Mouse (Mus musculus): ENCODE results near the gene Bicd2. TPM values are rescaled to one million over a fixed set of nuclear protein-coding genes. Genes with fewer than 3 reads are reported as not detected.

The Bicd2 gene
- polyA plus RNA-seq, 2 experiments, result 30.5 to 30.8 TPM

DNA sequence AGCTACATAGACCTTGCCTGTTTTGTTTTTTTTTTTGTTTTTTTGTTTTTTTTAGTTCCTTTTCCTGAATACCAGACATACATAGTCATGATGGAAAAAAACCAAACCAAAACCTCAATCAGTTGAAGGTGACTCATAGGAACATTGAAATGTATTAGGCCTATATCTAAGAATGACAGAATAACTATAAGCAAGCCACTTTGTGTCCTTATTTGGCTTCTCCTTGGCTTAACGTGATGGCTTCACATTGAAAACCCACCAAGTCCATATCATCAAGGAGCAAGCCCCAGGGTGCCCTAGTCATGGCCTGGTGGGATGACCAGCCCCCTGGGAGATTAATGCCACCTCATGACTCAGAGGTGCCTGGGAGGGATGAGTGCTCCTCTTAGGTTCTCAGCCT, 40.6 kb upstream of the Bicd2 start:
- H3K4me1 ChIP-seq (ENCODE audit: control insufficient read depth, insufficient read depth, low read length), result no peaks in the 10 kb centered on the region
- no peak overlapping the region for H3K27ac ChIP-seq (replicated peaks; ENCODE audit: low read depth, low read length)
- no peak overlapping the region for H3K4me2 ChIP-seq (replicated peaks; ENCODE audit: low read depth, low read length, severe bottlenecking)
- no peak for TF ChIP-seq POLR2A (IDR thresholded peaks at IDR 0.05; ENCODE audit: borderline replicate concordance, extremely low read depth, insufficient read depth, insufficient read length)
- H3K4me3 ChIP-seq (replicated peaks; ENCODE audit: low read length), result no peak overlapping the region
- ATAC-seq (ENCODE audit: low FRiP score, low read depth), result no peak
- no peak for DNase-seq (ENCODE audit: low spot score)
- H3K36me3 ChIP-seq (ENCODE audit: control insufficient read depth, insufficient read depth, low read length), result no peaks in the 10 kb centered on the region
- H3K9me3 ChIP-seq (ENCODE audit: control insufficient read depth, low read length), result no peaks in the 10 kb centered on the region
- H3K9ac ChIP-seq (ENCODE audit: low read depth, low read length, severe bottlenecking), result no peak overlapping the region
- 79% methylated on average over 1 of the region's 1 CpGs for WGBS
- no peaks in the 10 kb centered on the region for H3K27me3 ChIP-seq (ENCODE audit: control insufficient read depth, insufficient read depth, low read length)

DNA sequence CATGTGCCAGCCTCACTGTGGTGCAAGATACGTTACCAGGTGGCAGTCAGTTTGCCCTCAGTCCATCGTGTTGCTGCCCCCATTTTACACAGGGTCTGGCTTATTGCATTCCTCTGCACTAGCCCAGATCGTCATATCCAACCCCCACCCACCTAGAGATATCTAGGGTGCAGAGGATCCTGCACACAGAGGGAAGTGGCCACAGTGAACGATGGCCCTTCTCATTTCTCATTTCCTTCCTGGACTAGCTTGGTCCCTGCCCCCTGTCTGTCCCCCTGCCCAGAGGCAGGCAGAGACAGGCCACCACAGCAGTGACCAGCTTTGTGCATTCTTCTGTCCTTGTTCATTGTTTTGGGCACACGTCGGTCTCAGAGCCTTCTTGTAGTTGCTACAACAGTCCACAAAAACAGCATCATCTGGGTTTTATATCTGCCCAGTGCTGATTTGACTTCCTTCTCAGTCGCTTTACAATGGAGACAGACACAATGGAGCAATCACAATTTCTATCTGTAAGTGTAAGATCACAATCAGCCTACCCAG, 34.5 kb upstream of the Bicd2 start:
- 68% methylated on average over 7 of the region's 7 CpGs for WGBS
- Histone ChIP-seq H3K4me1 (ENCODE audit: control insufficient read depth, insufficient read depth, low read length) (no peaks in the 10 kb centered on the region), H3K9ac (ENCODE audit: low read depth, low read length, severe bottlenecking) (no peak overlapping the region), H3K36me3 (ENCODE audit: control insufficient read depth, insufficient read depth, low read length) (no peaks in the 10 kb centered on the region), H3K27me3 (ENCODE audit: control insufficient read depth, insufficient read depth, low read length) (no peaks in the 10 kb centered on the region), H3K4me3 (replicated peaks; ENCODE audit: low read length) (no peak overlapping the region), H3K27ac (replicated peaks; ENCODE audit: low read depth, low read length) (0 out of 2 replicates have a peak overlapping the region, but pooled peaks have one; percentile 19), H3K9me3 (ENCODE audit: control insufficient read depth, low read length) (no peaks in the 10 kb centered on the region), H3K4me2 (replicated peaks; ENCODE audit: low read depth, low read length, severe bottlenecking) (no peak overlapping the region)
- ATAC-seq (ENCODE audit: low FRiP score, low read depth) (no peak), DNase-seq (ENCODE audit: low spot score) (no peak)
- no peak for TF ChIP-seq POLR2A (IDR thresholded peaks at IDR 0.05; ENCODE audit: borderline replicate concordance, extremely low read depth, insufficient read depth, insufficient read length)

- peak; percentile 32 for DNase-seq (ENCODE audit: low spot score)
- TF ChIP-seq POLR2A (IDR thresholded peaks at IDR 0.05; ENCODE audit: borderline replicate concordance, extremely low read depth, insufficient read depth, insufficient read length), result no peak
- WGBS, result 35% methylated on average over 9 of the region's 10 CpGs
- no peak overlapping the region for H3K9ac ChIP-seq (ENCODE audit: low read depth, low read length, severe bottlenecking)
- H3K4me2 ChIP-seq (replicated peaks; ENCODE audit: low read depth, low read length, severe bottlenecking), result no peak overlapping the region
- 0 out of 2 replicates have a peak overlapping the region, but pooled peaks have one; percentile 19 for H3K27ac ChIP-seq (replicated peaks; ENCODE audit: low read depth, low read length)
- no peaks in the 10 kb centered on the region for H3K9me3 ChIP-seq (ENCODE audit: control insufficient read depth, low read length)
- no peaks in the 10 kb centered on the region for H3K27me3 ChIP-seq (ENCODE audit: control insufficient read depth, insufficient read depth, low read length)
- ATAC-seq (ENCODE audit: low FRiP score, low read depth), result peak; percentile 53; the same call in 1 of the 2 replicates
- H3K4me3 ChIP-seq (replicated peaks; ENCODE audit: low read length), result no peak overlapping the region
- no peaks in the 10 kb centered on the region for H3K36me3 ChIP-seq (ENCODE audit: control insufficient read depth, insufficient read depth, low read length)
- H3K4me1 ChIP-seq (ENCODE audit: control insufficient read depth, insufficient read depth, low read length), result no peaks in the 10 kb centered on the region
Measured at GRCm38 (mm10) chr13:49307311-49307969, 33.9 kb upstream of the Bicd2 start.

- no peaks in the 10 kb centered on the region for H3K4me1 ChIP-seq (ENCODE audit: control insufficient read depth, insufficient read depth, low read length)
- no peaks in the 10 kb centered on the region for H3K36me3 ChIP-seq (ENCODE audit: control insufficient read depth, insufficient read depth, low read length)
- no peaks in the 10 kb centered on the region for H3K9me3 ChIP-seq (ENCODE audit: control insufficient read depth, low read length)
- no peak overlapping the region for H3K27ac ChIP-seq (replicated peaks; ENCODE audit: low read depth, low read length)
- no peaks in the 10 kb centered on the region for H3K27me3 ChIP-seq (ENCODE audit: control insufficient read depth, insufficient read depth, low read length)
- DNase-seq (ENCODE audit: low spot score) (no peak), ATAC-seq (ENCODE audit: low FRiP score, low read depth) (no peak)
- no peak overlapping the region for H3K4me2 ChIP-seq (replicated peaks; ENCODE audit: low read depth, low read length, severe bottlenecking)
- H3K9ac ChIP-seq (ENCODE audit: low read depth, low read length, severe bottlenecking), result no peak overlapping the region
- TF ChIP-seq POLR2A (IDR thresholded peaks at IDR 0.05; ENCODE audit: borderline replicate concordance, extremely low read depth, insufficient read depth, insufficient read length), result no peak
- no peak overlapping the region for H3K4me3 ChIP-seq (replicated peaks; ENCODE audit: low read length)
- WGBS, result 92% methylated on average over 4 of the region's 4 CpGs
Measured at GRCm38 (mm10) chr13:49308206-49308605, 33.2 kb upstream of the Bicd2 start.

GRCm38 (mm10) chr13:49308861-49309403, 32.5 kb upstream of the Bicd2 start:
- no peak for TF ChIP-seq POLR2A (IDR thresholded peaks at IDR 0.05; ENCODE audit: borderline replicate concordance, extremely low read depth, insufficient read depth, insufficient read length)
- no peak for ATAC-seq (ENCODE audit: low FRiP score, low read depth)
- H3K4me3 ChIP-seq (replicated peaks; ENCODE audit: low read length), result no peak overlapping the region
- no peaks in the 10 kb centered on the region for H3K36me3 ChIP-seq (ENCODE audit: control insufficient read depth, insufficient read depth, low read length)
- H3K4me2 ChIP-seq (replicated peaks; ENCODE audit: low read depth, low read length, severe bottlenecking), result no peak overlapping the region
- H3K27me3 ChIP-seq (ENCODE audit: control insufficient read depth, insufficient read depth, low read length), result no peaks in the 10 kb centered on the region
- H3K4me1 ChIP-seq (ENCODE audit: control insufficient read depth, insufficient read depth, low read length), result no peaks in the 10 kb centered on the region
- no peaks in the 10 kb centered on the region for H3K9me3 ChIP-seq (ENCODE audit: control insufficient read depth, low read length)
- no peak overlapping the region for H3K9ac ChIP-seq (ENCODE audit: low read depth, low read length, severe bottlenecking)
- no peak for DNase-seq (ENCODE audit: low spot score)
- no peak overlapping the region for H3K27ac ChIP-seq (replicated peaks; ENCODE audit: low read depth, low read length)
- WGBS, result 82% methylated on average over 16 of the region's 16 CpGs

All from limb, embryonic 14.5 days (tissue).